In the genomic region with DNA sequence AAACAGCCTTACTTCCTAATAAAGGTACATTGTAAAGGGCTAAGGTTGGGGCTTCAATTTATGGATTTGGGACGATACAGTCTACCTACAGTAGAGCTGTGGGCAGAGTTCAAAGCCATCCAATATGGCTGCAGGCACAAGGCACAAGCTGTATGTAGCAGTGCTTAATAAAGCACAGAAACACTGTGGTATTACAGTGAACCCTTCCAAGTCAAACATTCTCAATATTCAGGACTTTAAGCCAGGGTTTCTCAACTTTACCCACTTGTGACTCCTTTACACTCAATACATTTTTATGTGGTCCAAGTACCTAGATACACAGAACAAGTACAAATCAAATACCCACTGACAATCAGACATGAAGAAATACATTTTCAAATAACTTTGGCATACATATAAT, we compare ENCODE assay signal across 26 mouse cellular contexts.
"Had no signal": no experiment of that assay in that cellular context is flagged by ENCODE, and none has a peak within 500 bp of the region (broad histone marks: within the 10 kb centered on the region; RNA-seq: fewer than 3 reads in every experiment).

No protein-coding gene starts in this region.

- H3K9ac ChIP-seq: heart, embryonic 13.5 days; heart, embryonic 15.5 days; hindbrain, embryonic 12.5 days; hindbrain, embryonic 14.5 days; intestine, embryonic 15.5 days; limb, embryonic 12.5 days had no signal

- H3K27ac ChIP-seq: gastrocnemius, adult 2 months; heart, adult 2 months; heart, embryonic 13.5 days; heart, embryonic 15.5 days; hindbrain, embryonic 10.5 days; hindbrain, embryonic 12.5 days; hindbrain, embryonic 14.5 days; intestine, embryonic 15.5 days; layer of hippocampus, adult 2 months; left cerebral cortex, adult 2 months; limb, embryonic 10.5 days; limb, embryonic 12.5 days had no signal

- H3K9me3 ChIP-seq: heart, embryonic 13.5 days; heart, embryonic 15.5 days; hindbrain, embryonic 10.5 days; hindbrain, embryonic 12.5 days; intestine, embryonic 15.5 days; limb, embryonic 10.5 days; limb, embryonic 12.5 days had no signal

- DNase-seq: gastrocnemius, adult 2 months; gastrocnemius, postnatal 10 days; gastrocnemius, postnatal 25 days; heart, adult 2 months; heart, postnatal 14 days; heart, postnatal 36 days; kidney, adult 18-20 months; kidney, adult 8-10 months; kidney, postnatal 10 days; kidney, postnatal 25 days; kidney, postnatal 4 days had no signal

- H3K27me3 ChIP-seq: heart, embryonic 13.5 days; heart, embryonic 15.5 days; hindbrain, embryonic 12.5 days; intestine, embryonic 15.5 days; limb, embryonic 12.5 days had no signal

- H3K4me3 ChIP-seq: gastrocnemius, adult 2 months; heart, adult 2 months; heart, embryonic 13.5 days; heart, embryonic 15.5 days; hindbrain, embryonic 10.5 days; hindbrain, embryonic 12.5 days; intestine, embryonic 15.5 days; layer of hippocampus, adult 2 months; left cerebral cortex, adult 2 months; limb, embryonic 10.5 days; limb, embryonic 12.5 days had no signal

- H3K4me1 ChIP-seq: hindbrain, embryonic 10.5 days; hindbrain, embryonic 12.5 days; intestine, embryonic 15.5 days; limb, embryonic 10.5 days; limb, embryonic 12.5 days had no signal

- ATAC-seq: forebrain, embryonic 16.5 days; hindbrain, embryonic 16.5 days; inflammation-experienced regulatory T-cells, adult 6 months; intestine, embryonic 15.5 days; intestine, postnatal 0 days had no signal

- H3K36me3 ChIP-seq: heart, embryonic 13.5 days; heart, embryonic 15.5 days; hindbrain, embryonic 10.5 days; hindbrain, embryonic 12.5 days; intestine, embryonic 15.5 days; limb, embryonic 10.5 days; limb, embryonic 12.5 days had no signal

- H3K4me2 ChIP-seq: heart, embryonic 11.5 days; heart, embryonic 13.5 days; heart, embryonic 15.5 days; hindbrain, embryonic 12.5 days; hindbrain, embryonic 14.5 days; intestine, embryonic 15.5 days; limb, embryonic 12.5 days had no signal
